Mouse (Mus musculus) cerebellum, adult 2 months (tissue): ENCODE measurements at regions not wholly inside any gene's neighbourhood (a gene's known extent, or its start where the extent isn't known, plus 50 kb on each side); places are given as distances from the start of the nearest gene placed in this dataset.

ENCODE experiments used
- DNase-seq, 2 experiments: peaks; one replicate each; pipeline ENCODE4 v3.0.0; 2021
- H3K27ac ChIP-seq: fragments of 200-500 bp; 2 replicates; pipeline ENCODE4 v1.5.1; 2012; ENCODE audit warnings: low read length, control low read depth, inconsistent platforms; ENCODE audit not compliant: insufficient read depth
- H3K27me3 ChIP-seq: fragments of 200-500 bp; 2 replicates; pipeline ENCODE4 v1.6.1; 2012; ENCODE audit warnings: inconsistent platforms, mild to moderate bottlenecking, low read length, moderate library complexity; ENCODE audit not compliant: control insufficient read depth, insufficient read depth
- H3K4me1 ChIP-seq: fragments of 200-500 bp; 2 replicates; pipeline ENCODE4 v1.6.1; 2011; ENCODE audit warnings: low read length; ENCODE audit not compliant: control insufficient read depth, insufficient read depth
- H3K4me3 ChIP-seq: fragments of 200-500 bp; replicated peaks from 2 replicates; pipeline ENCODE3; 2011; ENCODE audit warnings: mild to moderate bottlenecking, low read depth, low read length, control low read depth; ENCODE audit not compliant: insufficient read depth
- CTCF ChIP-seq: fragments of 200-500 bp; IDR thresholded peaks from 2 replicates; pipeline ENCODE4 v1.5.1; 2011; ENCODE audit warnings: low read depth, mild to moderate bottlenecking, control low read depth, low read length, moderate library complexity, borderline replicate concordance; ENCODE audit not compliant: insufficient read depth
- POLR2A ChIP-seq: fragments of 200-500 bp; IDR thresholded peaks from 2 replicates; pipeline ENCODE4 v1.6.1; 2011; ENCODE audit warnings: low read length, control low read depth, borderline replicate concordance; ENCODE audit not compliant: insufficient read depth
- WGBS: fragments of 180-500 bp; shearing (Covaris S2); methylation state at CpG from one replicate; pipeline ENCODE4 v1.1.7; 2018; 5-methylcytosine and 5-hydroxymethylcytosine counted together

DNA sequence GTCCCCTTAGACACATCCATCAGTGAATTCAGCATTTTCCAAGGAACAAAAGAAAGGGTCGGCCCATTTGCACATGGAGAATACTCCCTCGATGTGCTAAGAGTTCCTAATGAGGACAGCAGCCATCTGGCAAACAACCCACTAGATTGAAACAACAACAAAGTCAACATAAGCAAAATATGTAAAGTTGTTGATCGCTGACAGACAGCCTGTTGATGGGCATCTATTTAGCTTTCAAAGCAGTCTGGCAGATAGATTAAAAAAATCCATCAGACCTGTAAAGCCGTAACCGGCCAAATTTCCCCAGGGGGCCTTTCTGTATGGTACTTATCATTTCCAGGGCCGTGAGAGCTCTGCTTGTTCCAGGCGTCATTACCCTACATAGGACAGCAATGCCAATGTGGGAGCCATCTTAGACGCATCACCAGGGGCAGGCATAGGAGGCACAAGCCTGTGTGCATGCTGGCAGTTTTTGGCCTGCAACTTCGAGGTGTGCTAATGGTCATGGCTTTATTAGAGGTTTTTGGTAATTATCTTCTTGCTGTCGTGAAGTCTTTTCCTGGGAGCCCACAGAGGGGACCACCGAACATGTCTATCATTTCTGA lies 85.7 kb downstream of the Gm11011 start:
- no peak for DNase-seq
- no peak overlapping the region for H3K27ac ChIP-seq
- TF ChIP-seq CTCF, result no peak
- no peak for TF ChIP-seq POLR2A
- no peaks in the 10 kb centered on the region for H3K27me3 ChIP-seq
- WGBS, result 60% methylated on average over 11 of the region's 11 CpGs
- no peaks in the 10 kb centered on the region for H3K4me1 ChIP-seq
- H3K4me3 ChIP-seq, result no peak overlapping the region

DNA sequence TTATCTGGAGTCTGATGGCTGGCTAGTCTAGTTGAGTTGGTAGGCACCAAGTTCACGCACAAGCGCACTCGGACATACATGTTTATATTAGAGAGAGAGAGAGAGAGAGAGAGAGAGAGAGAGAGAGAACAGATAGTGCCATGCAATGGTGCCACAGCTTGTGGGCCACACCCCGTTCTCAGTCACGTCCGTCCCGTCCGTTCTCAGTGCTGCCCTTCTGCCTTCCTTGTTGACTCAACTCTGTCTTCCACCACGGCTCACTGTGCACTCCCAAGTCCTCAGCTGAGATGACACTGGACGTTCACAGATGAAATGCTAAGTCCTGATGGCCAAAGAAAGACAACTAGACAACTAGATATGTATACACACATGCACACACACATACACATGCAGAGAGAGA lies 92.2 kb downstream of the Gm11011 start:
- DNase-seq, result no peak
- Histone ChIP-seq H3K27ac (no peak overlapping the region), H3K4me1 (no peaks in the 10 kb centered on the region), H3K4me3 (no peak overlapping the region), H3K27me3 (no peaks in the 10 kb centered on the region)
- 96% methylated on average over 10 of the region's 10 CpGs for WGBS
- TF ChIP-seq POLR2A (no peak), CTCF (no peak)

DNA sequence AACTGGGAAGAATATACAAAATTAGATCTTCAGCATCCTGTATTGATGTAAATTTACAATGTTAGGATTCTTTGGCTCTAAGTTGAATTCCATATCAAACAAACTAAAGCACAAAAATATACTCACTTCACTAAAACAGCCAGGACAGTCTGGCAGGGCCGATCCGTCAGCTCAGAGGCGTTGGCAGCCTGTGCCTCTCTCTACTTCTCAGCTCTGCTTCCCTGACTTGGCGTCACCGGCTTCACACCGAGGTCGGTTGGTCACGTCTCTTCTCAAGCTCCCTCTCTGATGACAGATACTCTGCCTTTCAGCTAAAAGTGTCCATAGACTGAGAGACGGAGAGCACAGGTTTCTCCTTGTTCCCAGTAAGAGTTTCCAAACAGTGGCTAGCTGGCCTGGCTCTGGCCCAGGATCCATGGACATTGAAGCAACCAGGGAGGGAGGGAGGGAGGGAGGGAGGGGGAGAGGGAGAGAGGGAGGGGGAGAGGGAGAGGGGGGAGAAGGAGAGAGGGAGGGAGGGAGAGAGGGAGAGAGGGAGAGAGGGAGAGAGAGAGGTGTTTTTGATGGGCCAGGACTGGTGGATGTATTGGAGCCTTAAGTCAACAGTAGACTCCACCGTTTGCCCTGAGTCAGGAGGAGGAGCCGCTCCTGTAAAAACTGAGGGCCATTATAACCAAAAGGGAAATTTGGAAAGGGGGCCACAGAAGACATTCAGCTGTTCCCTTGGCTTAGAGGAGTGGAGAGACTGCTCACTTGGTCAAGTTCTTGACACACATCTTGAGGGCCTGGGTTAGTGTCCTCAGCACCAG lies 92.8 kb downstream of the Gm11011 start:
- DNase-seq, result no peak
- no peak for TF ChIP-seq CTCF
- no peak for TF ChIP-seq POLR2A
- H3K4me3 ChIP-seq, result no peak overlapping the region
- H3K27me3 ChIP-seq, result no peaks in the 10 kb centered on the region
- H3K4me1 ChIP-seq, result no peaks in the 10 kb centered on the region
- 38% methylated on average over 11 of the region's 11 CpGs for WGBS
- H3K27ac ChIP-seq, result no peak overlapping the region

DNA sequence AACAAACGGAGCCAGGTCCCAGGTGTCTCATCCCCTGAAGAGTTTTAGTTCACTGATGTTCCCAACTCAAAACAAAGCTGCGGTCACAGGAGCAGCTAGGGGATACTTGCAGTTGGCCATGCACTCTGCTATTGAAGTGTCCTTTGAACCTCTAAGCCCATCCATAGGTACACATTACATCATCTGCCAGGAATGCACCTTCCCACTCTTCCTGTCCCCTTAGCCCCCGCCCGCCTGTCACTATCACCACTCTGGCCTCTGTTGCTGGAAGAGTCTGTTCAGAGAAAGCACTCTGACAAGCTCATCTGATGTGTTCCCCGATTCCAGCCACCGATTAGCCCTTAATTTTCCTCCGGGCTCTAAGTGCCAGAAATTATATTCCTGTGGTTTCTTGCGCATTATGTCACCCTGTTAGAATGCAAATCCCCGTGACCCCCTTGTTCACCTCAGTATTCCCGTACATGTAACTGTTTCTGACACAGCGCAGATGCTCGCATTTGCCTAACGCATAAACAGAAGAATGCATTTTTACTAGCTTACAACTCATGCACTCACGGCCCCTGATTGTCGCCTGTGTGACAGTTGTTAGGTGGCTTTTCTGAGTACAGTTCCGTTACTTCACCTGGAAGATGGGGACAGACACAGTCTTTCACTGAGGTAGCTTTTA lies 93.8 kb downstream of the Gm11011 start:
- no peak for DNase-seq
- 80% methylated on average over 16 of the region's 16 CpGs for WGBS
- Histone ChIP-seq H3K27ac (no peak overlapping the region), H3K4me3 (no peak overlapping the region), H3K27me3 (no peaks in the 10 kb centered on the region), H3K4me1 (no peaks in the 10 kb centered on the region)
- TF ChIP-seq POLR2A (no peak), CTCF (no peak)

DNA sequence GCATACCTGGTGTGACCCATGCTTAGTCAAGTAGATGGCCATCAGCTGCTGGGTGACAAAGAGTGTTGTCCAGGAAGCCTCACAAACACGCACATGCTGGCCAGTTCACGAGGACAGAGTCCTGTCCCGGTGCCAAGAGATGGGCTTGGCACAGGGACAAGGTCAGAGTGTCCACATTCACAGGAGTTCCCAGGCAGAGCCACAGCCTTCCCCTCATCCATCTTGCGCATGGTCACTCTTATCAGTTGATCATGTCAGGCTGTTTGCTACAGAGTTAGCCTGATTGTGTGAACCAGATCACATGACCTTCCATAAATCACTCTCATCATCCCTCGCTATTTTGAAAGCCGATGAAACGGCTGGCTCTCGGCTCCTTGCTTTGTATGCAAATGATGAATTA lies 103.6 kb downstream of the Gm11011 start:
- WGBS, result 67% methylated on average over 8 of the region's 8 CpGs

DNA sequence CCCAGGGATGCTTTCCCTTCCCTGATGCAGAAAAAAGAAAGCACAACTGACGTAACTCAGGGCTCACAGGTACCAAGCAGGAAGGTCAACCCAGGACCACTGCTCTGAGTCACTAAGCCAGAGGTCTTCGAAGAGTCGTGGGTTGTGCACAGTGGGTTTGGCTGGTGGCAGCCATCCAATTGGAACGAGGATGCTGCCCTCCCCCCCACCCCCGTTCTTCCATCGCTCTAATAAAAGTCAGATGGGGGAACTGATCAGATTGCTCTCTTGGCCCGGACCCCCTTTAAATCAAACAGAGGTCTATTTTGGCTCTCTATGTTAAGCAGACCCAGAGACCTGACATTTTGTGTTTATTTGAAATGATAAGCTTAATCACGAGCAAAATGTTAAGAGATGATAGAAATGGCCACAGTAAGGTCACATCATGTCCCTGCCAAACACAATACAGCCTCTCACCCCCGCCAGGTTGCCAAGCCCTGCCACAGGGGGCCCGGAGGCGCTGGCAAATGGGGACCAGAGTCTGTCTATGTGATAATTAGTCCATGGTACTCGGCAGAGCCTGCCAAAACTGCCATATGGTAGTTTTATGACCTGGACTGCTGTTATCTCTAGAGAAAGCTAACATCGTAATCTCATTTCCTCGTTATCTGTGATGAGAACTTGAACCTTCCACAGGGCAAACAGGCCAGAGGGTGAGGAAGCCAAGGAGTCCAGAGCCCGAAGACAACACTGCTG lies 105.6 kb downstream of the Gm11011 start:
- TF ChIP-seq POLR2A (no peak), CTCF (no peak)
- DNase-seq, result peak; percentile 82 to 90
- WGBS, result 13% methylated on average over 15 of the region's 15 CpGs
- H3K4me1 ChIP-seq, result peaks cover 3% of the 10 kb centered on the region
- no peak overlapping the region for H3K27ac ChIP-seq
- H3K4me3 ChIP-seq, result no peak overlapping the region
- no peaks in the 10 kb centered on the region for H3K27me3 ChIP-seq

More for the DNA sequence above, 103.6 kb downstream of the Gm11011 start:
- DNase-seq, result no peak
- peaks cover 3% of the 10 kb centered on the region for H3K4me1 ChIP-seq
- H3K27me3 ChIP-seq, result no peaks in the 10 kb centered on the region; the same call in 1 of the 2 replicates
- TF ChIP-seq POLR2A (no peak), CTCF (no peak)
- H3K4me3 ChIP-seq, result no peak overlapping the region
- H3K27ac ChIP-seq, result no peak overlapping the region

DNA sequence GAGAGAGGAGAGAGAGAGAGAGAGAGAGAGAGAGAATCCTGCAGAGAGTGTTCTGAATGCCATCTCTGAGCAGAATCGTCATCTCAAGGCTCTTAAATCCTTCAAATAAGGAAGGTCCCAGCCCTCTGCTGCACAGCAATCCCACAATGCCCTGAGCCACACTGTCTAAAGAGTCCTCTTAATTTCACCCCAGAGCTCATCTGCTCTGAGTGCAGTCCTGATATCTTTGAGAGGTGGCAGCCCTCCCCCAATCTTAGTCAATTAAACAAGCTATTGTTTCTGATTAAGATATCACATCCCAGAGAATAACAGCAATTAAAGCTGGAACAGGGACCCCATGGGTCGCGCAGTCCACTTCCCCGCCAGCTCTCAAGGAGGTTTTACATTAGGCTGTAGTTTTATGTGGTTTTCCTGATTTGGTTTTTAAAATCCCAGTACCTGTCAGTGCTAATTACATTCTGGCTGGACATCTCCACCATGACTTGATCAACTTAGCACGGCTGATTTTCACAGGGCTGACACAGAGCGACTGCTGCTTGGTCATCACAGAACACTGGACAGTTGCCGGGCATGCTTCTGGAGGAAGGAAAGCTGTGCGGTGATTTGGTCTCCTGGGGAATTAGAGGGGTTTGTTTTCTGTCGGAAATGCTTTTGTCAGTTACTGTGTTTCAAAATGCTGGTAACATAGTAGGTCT lies 113.0 kb downstream of the Gm11011 start:
- no peak for TF ChIP-seq CTCF
- TF ChIP-seq POLR2A, result no peak
- 24% methylated on average over 9 of the region's 9 CpGs for WGBS
- Histone ChIP-seq H3K27me3 (no peaks in the 10 kb centered on the region), H3K27ac (no peak overlapping the region), H3K4me3 (no peak overlapping the region), H3K4me1 (no peaks in the 10 kb centered on the region)
- no peak for DNase-seq
